Mouse (Mus musculus) adrenal gland, postnatal 14 days (tissue): ENCODE measurements at regions not wholly inside any gene's neighbourhood (a gene's known extent, or its start where the extent isn't known, plus 50 kb on each side); places are given as distances from the start of the nearest gene placed in this dataset.

Source experiments
- DNase-seq: peaks from one replicate; pipeline ENCODE4 v3.0.0; 2021; ENCODE audit warnings: mixed read lengths

DNA sequence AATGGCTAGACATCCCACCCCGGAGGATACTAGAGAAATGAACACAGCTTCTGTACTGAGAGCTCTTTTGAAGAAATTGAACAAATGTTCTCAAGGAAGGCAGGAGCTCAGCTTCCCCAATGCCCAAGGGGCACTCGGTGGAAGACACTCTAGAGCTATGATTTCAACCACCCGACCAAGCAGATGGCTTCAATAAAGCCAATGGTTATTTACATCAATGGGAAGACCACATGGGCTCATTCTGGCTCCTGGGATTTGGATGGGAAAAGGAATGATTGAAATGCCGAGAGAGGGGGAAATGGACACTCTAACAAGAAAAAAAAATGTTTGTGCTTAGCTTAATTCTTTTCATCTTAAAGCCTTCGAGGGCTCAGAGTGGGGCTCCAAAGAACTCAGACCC lies 249.3 kb upstream of the Auts2 start:
- DNase-seq, result no peak

GRCm38 (mm10) chr5:132785291-132785690 lies 242.1 kb upstream of the Auts2 start:
- DNase-seq, result peak; percentile 5

- DNase-seq, result no peak
Measured at GRCm38 (mm10) chr5:132784791-132785190, 241.6 kb upstream of the Auts2 start.

DNA sequence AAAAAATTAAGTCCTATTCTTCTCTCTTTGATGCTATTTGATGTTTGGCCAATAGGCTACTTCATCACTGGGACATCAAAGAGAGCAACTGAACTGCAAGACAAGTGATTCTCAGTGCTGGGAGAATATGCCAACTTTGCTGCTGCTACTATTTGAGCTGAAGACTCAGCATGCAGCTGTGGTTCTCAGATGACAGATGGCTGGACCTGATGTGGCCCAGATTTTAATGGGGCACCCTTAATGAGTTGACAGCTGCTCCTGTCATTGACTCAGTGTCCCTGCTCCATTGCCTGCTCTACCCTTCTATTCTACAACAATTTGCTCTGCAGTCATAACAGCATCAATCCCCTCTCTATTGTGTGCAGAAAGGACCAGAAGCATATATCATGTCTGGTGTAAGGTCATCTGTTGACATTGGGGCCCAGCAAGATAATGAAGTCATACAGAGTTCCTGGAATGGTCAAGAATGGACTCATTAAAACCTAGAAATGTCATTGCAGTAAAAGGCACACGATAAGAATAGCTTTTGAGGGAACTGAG lies 231.1 kb upstream of the Auts2 start:
- no peak for DNase-seq

GRCm38 (mm10) chr5:132760396-132760795 lies 217.3 kb upstream of the Auts2 start:
- peak; percentile 62 for DNase-seq

DNA sequence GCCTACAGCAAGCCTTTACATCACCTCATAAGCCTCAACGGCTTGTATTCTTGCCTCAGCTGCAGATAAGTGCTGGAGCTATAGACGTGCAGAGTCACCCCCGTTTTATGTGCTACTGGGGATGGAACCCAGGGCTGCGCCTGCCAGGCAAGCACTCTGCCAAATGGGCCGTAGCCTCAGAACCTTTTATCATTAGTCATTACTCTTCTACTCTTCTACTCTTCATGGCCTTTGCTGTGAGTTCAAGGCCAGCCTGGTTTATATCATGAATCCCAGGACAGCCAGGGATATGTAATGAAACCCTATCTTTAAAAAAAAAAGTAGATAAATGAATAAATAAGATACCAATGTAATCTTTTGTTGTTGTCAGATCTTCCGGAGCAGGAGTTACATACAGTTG lies 216.6 kb upstream of the Auts2 start:
- peak; percentile 18 for DNase-seq

- no peak for DNase-seq
Measured at GRCm38 (mm10) chr5:132758941-132759340, 215.8 kb upstream of the Auts2 start.

DNA sequence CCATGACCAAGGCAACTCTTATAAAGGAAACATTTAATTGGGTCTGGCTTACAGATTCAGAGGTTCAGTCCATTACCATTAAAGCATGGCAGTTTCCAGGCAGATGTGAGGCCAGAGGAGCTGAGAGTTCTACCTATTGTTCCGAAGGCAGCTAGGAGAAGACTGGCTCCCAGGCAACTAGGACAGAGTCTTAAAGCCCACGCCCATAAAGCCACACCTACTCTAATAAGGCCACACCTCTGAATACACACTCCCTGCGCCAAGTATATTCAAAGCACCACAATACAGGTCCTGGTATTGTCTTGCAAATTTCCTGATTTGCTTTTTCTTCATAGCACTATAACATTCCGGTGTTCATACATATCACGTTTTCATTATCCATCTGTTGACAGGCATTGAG lies 194.8 kb upstream of the Auts2 start:
- no peak for DNase-seq

DNA sequence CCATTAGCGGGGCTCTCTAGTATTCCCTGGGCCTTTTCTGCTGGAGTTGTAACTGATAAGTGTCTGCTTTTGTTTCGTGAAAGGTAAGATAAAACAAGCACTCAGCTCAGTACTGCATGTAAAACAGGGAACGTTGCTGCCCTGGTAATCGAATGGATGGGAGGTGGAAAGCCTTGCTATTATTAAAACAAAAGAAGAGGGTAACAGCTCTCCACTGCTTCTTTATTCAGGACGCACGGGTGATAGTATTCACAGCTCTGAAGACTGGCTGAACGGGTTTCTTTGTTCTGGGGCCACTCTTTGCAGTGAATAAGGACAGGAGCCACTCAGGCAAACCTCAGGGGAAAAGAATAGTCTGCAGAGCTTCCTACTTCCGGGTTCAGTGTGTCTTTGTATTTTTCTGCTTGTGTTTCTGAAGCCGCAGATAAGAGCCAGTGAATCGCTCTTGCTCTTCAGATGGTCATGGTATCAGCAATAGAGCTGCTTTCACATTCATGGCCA lies 185.6 kb upstream of the Auts2 start:
- no peak for DNase-seq

GRCm38 (mm10) chr5:132724467-132724866 lies 181.3 kb upstream of the Auts2 start:
- DNase-seq, result no peak

GRCm38 (mm10) chr5:132710301-132710700 lies 167.2 kb upstream of the Auts2 start:
- no peak for DNase-seq

- no peak for DNase-seq
Measured at GRCm38 (mm10) chr5:132707531-132707930, 164.4 kb upstream of the Auts2 start.

- no peak for DNase-seq
Measured at GRCm38 (mm10) chr5:132703455-132704100, 160.4 kb upstream of the Auts2 start.

DNA sequence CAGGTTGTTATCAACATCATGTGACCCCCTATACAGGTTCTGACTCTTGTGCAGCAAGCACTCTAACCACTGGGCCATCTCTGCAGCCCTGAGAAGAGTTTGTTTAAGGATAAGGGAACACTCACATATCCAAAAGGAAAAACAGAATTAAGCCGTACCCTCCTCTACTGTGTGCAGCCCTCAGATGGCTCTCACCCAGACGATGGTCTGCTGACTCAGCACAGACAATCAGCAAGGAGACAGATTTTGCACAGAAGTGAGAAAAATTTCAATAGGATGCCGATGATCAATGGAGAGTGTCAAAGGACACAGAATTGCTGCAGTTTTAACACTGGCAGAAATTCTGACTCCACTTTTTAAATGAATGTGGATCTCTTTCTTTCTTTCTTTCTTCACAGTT lies 159.4 kb upstream of the Auts2 start:
- no peak for DNase-seq

- no peak for DNase-seq
Measured at GRCm38 (mm10) chr5:132690784-132691183, 147.6 kb upstream of the Auts2 start.

GRCm38 (mm10) chr5:132675261-132675660 lies 132.1 kb upstream of the Auts2 start:
- no peak for DNase-seq

GRCm38 (mm10) chr5:132673599-132674305 lies 130.6 kb upstream of the Auts2 start:
- peak; percentile 25 for DNase-seq

DNA sequence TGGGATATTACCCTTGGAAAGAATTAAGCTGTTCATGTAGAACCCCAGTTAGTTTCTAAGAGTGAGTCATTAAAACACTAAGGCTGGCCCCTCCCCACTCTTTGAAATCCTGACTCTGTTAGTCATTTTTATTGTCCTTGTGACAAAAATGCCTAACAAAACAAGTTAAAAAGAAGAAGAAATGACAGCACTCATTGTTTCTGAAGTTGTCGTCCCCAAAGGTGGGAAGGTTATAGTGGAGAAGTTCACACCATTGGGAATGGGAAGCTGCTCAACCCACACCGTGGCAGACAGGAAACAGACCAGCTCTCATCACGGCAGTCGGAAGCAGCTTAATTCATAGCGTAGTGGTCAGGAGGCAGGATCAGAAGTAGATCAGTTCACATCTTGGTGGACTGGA lies 128.4 kb upstream of the Auts2 start:
- DNase-seq, result no peak

DNA sequence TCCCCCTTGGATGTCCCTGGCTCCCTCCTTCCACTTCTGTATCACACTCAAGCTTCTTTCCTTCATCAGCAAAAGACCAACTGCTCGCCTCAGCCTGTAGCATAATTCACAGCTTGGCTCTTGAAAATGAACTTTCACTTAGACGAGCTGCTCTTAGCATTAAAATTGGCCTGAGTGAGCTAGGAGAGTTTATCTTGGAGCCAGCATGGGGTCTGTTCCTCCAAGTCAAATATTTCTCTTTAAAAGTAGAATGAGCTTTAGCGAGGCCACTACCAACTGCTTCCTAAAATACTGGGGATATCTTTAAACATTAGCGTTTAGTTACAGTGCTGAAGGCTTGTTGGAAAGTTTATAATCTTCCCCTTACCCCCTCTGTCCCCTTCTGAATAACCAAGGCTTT lies 124.2 kb upstream of the Auts2 start:
- DNase-seq, result no peak

GRCm38 (mm10) chr5:132661266-132661665 lies 118.1 kb upstream of the Auts2 start:
- no peak for DNase-seq

GRCm38 (mm10) chr5:132660036-132660435 lies 116.9 kb upstream of the Auts2 start:
- no peak for DNase-seq

GRCm38 (mm10) chr5:132654382-132654781 lies 111.2 kb upstream of the Auts2 start:
- no peak for DNase-seq

DNA sequence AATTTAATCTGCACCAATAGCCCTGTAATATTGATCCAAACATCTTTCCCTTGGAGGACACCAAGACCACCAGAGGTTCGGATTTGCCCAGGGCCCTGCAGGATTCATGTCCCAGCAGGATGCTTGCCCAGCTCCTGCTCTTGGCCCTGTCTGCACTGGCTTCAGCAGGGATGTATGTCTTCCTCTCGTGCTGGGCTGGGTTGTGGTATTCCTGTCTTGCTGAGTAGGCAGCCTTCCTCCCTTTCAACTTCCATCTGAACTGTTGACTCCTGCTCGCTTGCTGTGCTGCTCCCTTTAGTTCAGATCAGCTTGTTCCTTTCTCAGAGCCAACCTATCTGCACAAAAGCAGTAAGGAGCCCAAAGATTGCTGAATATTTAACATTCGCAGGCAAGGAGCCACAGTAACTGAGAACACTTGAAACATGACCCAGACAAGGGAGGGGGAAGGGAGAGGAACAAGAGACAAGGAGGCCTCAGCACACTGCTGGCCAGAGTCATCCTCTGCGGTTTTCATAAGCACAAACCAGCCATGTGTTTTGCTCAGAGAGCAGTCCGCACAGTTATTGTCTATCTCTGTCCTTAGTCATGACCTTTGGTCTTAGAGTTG lies 110.7 kb upstream of the Auts2 start:
- peak; percentile 10 for DNase-seq
